Mouse (Mus musculus): Measurements from ENCODE around the gene Mybl2. TPM values are rescaled to one million over a fixed set of nuclear protein-coding genes. Genes with fewer than 3 reads are reported as not detected.

Mybl2 gene
- polyA plus RNA-seq, 1 experiment = 21.7 TPM

DNA sequence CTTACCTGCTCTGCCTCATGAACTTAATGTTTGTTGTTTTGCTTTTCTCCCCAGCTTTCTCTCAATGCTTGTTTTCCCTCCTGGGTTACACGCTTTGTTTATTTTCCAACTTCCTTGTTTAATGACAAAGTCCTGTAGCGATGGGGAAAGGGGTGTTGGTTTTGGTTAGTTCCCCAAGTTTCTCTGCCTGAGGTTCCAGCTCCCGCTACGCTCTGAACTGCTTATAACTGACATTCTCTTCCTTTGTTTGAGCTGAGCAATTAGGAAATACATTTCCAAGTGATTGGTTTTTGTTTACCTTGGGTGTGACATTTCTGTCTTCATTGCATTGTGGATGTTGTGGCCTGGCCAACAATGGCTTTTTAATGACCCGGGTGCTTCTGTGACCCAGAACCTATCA lies 46.1 kb downstream of the Mybl2 start:
- H3K9me3 ChIP-seq (ENCODE audit: control insufficient read depth, low read length) = no peaks in the 10 kb centered on the region
- TF ChIP-seq TAL1 (IDR thresholded peaks at IDR 0.05; ENCODE audit: low read length) (no peak), GATA1 (IDR thresholded peaks at IDR 0.05; ENCODE audit: low read length) (no peak)
- H3K4me3 ChIP-seq (replicated peaks) = no peak overlapping the region
- H3K4me1 ChIP-seq (ENCODE audit: control insufficient read depth) = no peaks in the 10 kb centered on the region; the same call in 1 of the 2 replicates
- no peaks in the 10 kb centered on the region; the same call in 1 of the 2 replicates for H3K27me3 ChIP-seq (ENCODE audit: control insufficient read depth)
- H3K36me3 ChIP-seq (ENCODE audit: control insufficient read depth) = no peaks in the 10 kb centered on the region

DNA sequence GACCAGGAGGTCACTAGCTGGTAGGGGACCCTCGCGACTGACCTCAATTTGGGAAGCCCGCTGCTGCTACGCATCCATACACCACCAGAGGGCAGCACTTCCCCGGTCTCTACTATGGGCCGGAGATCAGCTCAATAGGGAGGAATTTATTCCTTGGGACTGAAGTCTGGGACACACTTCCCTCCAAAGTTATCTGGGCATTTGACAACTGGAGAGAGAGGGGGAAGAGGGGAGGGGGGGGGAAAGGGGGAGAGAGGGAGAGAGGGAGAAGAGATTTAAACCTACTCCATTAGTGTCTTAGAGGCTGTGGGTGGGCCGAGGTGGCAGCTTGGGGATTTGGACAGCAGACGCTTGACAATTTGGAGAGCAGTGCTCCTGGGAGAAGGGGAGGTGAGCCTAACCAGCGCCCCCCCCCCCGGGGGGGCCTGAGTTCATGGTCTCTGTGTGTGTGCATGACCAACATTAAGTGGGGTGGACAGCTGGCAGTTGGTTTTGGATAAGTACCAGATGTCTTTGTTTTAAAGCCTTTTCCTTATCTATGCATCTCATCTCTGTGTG lies 47.2 kb downstream of the Mybl2 start:
- Histone ChIP-seq H3K36me3 (ENCODE audit: control insufficient read depth) (no peaks in the 10 kb centered on the region), H3K9me3 (ENCODE audit: control insufficient read depth, low read length) (no peaks in the 10 kb centered on the region), H3K4me3 (replicated peaks) (no peak overlapping the region), H3K27me3 (ENCODE audit: control insufficient read depth) (no peaks in the 10 kb centered on the region; the same call in 1 of the 2 replicates), H3K4me1 (ENCODE audit: control insufficient read depth) (no peaks in the 10 kb centered on the region; the same call in 1 of the 2 replicates)
- TF ChIP-seq GATA1 (IDR thresholded peaks at IDR 0.05; ENCODE audit: low read length) (no peak), TAL1 (IDR thresholded peaks at IDR 0.05; ENCODE audit: low read length) (no peak)

DNA sequence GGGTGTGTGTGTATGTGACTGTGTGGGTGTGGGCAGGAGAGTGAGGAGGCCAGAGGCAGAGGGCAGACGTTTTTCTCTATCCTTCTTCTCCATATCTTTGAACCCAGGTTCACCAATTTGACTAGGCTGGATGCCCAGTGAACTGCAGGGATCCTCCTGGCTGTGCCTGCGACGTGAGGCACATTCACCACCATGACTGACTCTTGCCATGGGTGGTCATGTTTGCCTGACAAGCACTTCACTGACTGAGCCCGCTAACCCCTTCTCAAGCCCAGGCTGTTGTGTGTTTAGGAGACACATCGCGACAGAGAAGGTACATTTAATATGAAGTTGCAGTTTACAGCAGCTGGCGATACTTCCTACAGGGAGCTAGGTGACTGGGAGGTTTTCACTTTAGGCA lies 47.7 kb downstream of the Mybl2 start:
- H3K4me3 ChIP-seq (replicated peaks) = no peak overlapping the region
- TF ChIP-seq TAL1 (IDR thresholded peaks at IDR 0.05; ENCODE audit: low read length) = no peak
- TF ChIP-seq GATA1 (IDR thresholded peaks at IDR 0.05; ENCODE audit: low read length) = no peak
- no peaks in the 10 kb centered on the region for H3K36me3 ChIP-seq (ENCODE audit: control insufficient read depth)
- no peaks in the 10 kb centered on the region; the same call in 1 of the 2 replicates for H3K4me1 ChIP-seq (ENCODE audit: control insufficient read depth)
- H3K9me3 ChIP-seq (ENCODE audit: control insufficient read depth, low read length) = no peaks in the 10 kb centered on the region
- H3K27me3 ChIP-seq (ENCODE audit: control insufficient read depth) = no peaks in the 10 kb centered on the region; the same call in 1 of the 2 replicates

GRCm38 (mm10) chr2:163102900-163103653 lies 48.6 kb downstream of the Mybl2 start:
- no peaks in the 10 kb centered on the region for H3K36me3 ChIP-seq (ENCODE audit: control insufficient read depth)
- H3K4me3 ChIP-seq (replicated peaks) = no peak overlapping the region
- TF ChIP-seq GATA1 (IDR thresholded peaks at IDR 0.05; ENCODE audit: low read length) (no peak), TAL1 (IDR thresholded peaks at IDR 0.05; ENCODE audit: low read length) (no peak)
- no peaks in the 10 kb centered on the region; the same call in 1 of the 2 replicates for H3K27me3 ChIP-seq (ENCODE audit: control insufficient read depth)
- no peaks in the 10 kb centered on the region; the same call in 1 of the 2 replicates for H3K4me1 ChIP-seq (ENCODE audit: control insufficient read depth)
- H3K9me3 ChIP-seq (ENCODE audit: control insufficient read depth, low read length) = no peaks in the 10 kb centered on the region

DNA sequence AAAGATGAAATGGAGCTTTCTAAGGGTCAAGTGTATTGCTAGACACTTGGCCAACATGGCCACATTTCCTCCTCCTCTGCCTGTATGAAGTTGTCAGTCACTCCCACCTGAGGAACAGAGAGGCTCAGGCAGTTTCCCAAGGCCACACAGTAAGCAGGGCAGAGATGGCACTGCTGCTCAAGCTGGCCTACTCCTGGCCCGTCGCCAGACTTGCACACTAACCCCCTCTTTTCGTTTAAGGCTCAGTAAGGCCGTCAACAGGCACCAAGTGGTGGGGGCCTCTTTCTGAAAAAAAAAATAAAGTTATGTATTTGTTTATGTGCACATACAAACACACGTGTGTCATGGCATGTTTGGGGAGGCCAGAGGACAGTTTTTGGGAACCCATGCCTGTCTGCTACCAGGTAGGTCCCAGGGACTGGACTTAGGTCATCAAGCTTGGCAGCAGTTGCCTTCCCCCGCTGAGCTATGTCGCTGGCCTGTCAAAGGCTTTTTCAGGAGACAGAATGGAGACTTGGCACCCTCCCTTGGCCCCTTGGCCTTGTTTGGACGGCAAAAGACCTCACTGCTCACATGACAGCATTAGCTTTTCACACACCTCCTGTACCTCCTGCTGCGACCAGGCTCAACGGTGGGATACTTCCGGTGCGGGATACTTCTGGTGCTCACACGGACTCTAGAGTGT lies 49.7 kb downstream of the Mybl2 start:
- TF ChIP-seq GATA1 (IDR thresholded peaks at IDR 0.05; ENCODE audit: low read length) = no peak
- TF ChIP-seq TAL1 (IDR thresholded peaks at IDR 0.05; ENCODE audit: low read length) = no peak
- no peaks in the 10 kb centered on the region; the same call in 1 of the 2 replicates for H3K4me1 ChIP-seq (ENCODE audit: control insufficient read depth)
- H3K36me3 ChIP-seq (ENCODE audit: control insufficient read depth) = no peaks in the 10 kb centered on the region
- H3K9me3 ChIP-seq (ENCODE audit: control insufficient read depth, low read length) = no peaks in the 10 kb centered on the region
- no peaks in the 10 kb centered on the region; the same call in 1 of the 2 replicates for H3K27me3 ChIP-seq (ENCODE audit: control insufficient read depth)
- H3K4me3 ChIP-seq (replicated peaks) = no peak overlapping the region

DNA sequence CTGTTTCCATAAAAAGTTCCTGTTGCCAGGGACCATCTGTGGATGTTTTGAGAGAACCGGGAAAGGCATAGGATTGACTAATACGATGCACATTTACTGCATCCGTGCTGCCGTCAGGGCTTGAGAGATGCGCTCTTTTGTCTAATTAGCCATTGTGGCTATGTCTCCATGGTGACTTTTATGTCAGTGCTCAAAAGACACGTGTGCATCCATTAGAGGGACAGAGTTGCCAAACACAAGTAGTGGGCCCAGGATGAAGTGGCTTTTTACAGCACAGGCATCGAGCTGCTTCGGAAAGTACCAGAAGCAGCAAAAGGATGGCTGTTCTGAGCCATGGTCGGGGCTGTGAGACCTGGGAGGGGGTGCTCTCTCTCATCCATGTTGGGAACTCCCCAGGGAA lies 53.9 kb downstream of the Mybl2 start:
- no peak for TF ChIP-seq GATA1 (IDR thresholded peaks at IDR 0.05; ENCODE audit: low read length)
- TF ChIP-seq TAL1 (IDR thresholded peaks at IDR 0.05; ENCODE audit: low read length) = no peak
- Histone ChIP-seq H3K4me1 (ENCODE audit: control insufficient read depth) (no peaks in the 10 kb centered on the region), H3K36me3 (ENCODE audit: control insufficient read depth) (no peaks in the 10 kb centered on the region), H3K27me3 (ENCODE audit: control insufficient read depth) (no peaks in the 10 kb centered on the region), H3K4me3 (replicated peaks) (no peak overlapping the region), H3K9me3 (ENCODE audit: control insufficient read depth, low read length) (no peaks in the 10 kb centered on the region; the same call in 1 of the 2 replicates)

DNA sequence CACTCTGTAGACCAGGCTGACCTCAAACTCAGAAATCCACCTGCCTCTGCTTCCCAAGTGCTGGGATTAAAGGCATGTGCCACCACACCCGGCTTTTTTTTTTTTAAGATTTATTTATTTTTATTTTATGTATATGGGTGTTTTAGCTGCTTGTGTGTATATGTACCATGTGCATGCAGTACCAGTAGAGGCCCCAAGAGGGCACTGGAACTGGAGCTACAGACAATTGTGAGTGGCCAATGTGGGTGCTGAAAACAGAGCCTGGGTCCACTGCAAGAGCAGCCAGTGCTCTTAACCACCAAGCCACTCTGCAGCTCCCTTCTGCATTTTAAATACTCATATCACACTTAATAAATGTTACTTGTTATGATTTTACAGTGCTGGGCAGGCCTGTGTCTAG lies 56.2 kb downstream of the Mybl2 start:
- TF ChIP-seq GATA1 (IDR thresholded peaks at IDR 0.05; ENCODE audit: low read length) (no peak), TAL1 (IDR thresholded peaks at IDR 0.05; ENCODE audit: low read length) (no peak)
- Histone ChIP-seq H3K9me3 (ENCODE audit: control insufficient read depth, low read length) (no peaks in the 10 kb centered on the region; the same call in 1 of the 2 replicates), H3K27me3 (ENCODE audit: control insufficient read depth) (no peaks in the 10 kb centered on the region), H3K36me3 (ENCODE audit: control insufficient read depth) (no peaks in the 10 kb centered on the region), H3K4me1 (ENCODE audit: control insufficient read depth) (no peaks in the 10 kb centered on the region), H3K4me3 (replicated peaks) (no peak overlapping the region)

DNA sequence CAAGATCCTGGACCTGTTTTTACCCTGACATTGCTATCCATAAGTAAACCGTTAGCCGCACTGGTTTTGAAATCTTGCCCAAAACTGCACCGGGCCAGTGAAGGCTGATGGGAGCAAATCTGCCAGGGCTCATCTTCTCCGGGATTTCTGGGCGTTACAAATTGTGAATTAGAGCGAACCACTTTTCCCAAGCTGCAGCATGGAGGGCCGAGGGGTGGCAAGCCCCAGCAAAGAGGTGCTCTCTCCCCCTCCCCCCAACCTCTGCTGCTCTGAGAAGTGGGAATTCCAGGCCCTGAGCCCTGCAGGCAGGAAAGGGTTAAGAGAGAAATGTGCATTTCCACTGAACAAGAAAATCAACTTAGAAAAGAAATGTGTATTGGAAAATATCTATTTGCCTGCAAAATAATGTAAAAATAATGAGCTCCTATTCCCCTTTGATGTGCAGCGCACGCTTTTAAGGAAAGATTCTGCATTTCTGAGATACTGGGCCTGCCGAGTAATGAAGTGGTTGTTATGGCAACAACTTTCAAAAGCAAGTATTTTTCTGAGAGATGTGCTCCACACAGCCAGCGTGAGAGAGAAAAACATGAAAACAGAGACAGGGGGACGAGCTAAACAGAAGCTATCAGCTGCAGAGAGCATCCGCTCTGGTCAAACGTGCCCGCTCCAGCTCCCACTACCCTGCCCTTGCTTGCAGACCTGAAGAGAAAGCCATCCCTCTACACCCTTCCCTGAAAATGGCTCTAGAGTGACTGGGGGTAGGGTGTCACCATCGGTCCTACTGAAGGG lies 57.1 kb downstream of the Mybl2 start:
- Histone ChIP-seq H3K36me3 (ENCODE audit: control insufficient read depth) (no peaks in the 10 kb centered on the region), H3K4me1 (ENCODE audit: control insufficient read depth) (no peaks in the 10 kb centered on the region), H3K27me3 (ENCODE audit: control insufficient read depth) (no peaks in the 10 kb centered on the region), H3K4me3 (replicated peaks) (no peak overlapping the region), H3K9me3 (ENCODE audit: control insufficient read depth, low read length) (no peaks in the 10 kb centered on the region; the same call in 1 of the 2 replicates)
- TF ChIP-seq GATA1 (IDR thresholded peaks at IDR 0.05; ENCODE audit: low read length) = no peak
- no peak for TF ChIP-seq TAL1 (IDR thresholded peaks at IDR 0.05; ENCODE audit: low read length)

Measured in erythroblast, embryonic 14.5 days (primary cell).